Mouse (Mus musculus): Measurements from ENCODE around the gene Cep112. TPM values are rescaled to one million over a fixed set of nuclear protein-coding genes. Genes with fewer than 3 reads are reported as not detected.

The Cep112 gene
- polyA plus RNA-seq, 1 experiment: 0.97 TPM

GRCm38 (mm10) chr11:108483976-108484375 is 59.0 kb downstream of the Cep112 start:
- Histone ChIP-seq H3K79me3 (ENCODE audit: low read depth) (no peaks in the 10 kb centered on the region), H3K36me3 (ENCODE audit: control insufficient read depth, insufficient read depth) (no peaks in the 10 kb centered on the region), H3K4me3 (ENCODE audit: insufficient read depth, poor library complexity, severe bottlenecking) (no peak overlapping the region), H3K79me2 (ENCODE audit: control insufficient read depth, insufficient read depth) (no peaks in the 10 kb centered on the region), H3ac (ENCODE audit: control insufficient read depth, insufficient read length, low read depth) (no peak overlapping the region), H3K27me3 (ENCODE audit: control insufficient read depth, insufficient read depth, insufficient read length) (no peaks in the 10 kb centered on the region)
- TF ChIP-seq MYOG (IDR thresholded peaks at IDR 0.05; ENCODE audit: control insufficient read depth, extremely low read depth, insufficient read length): no peak
- no peak for TF ChIP-seq CEBPB (IDR thresholded peaks at IDR 0.05; ENCODE audit: low read depth)
- no peak for TF ChIP-seq MAX (IDR thresholded peaks at IDR 0.05)
- no peak for TF ChIP-seq CTCF (IDR thresholded peaks at IDR 0.05; ENCODE audit: control insufficient read depth, insufficient read depth, insufficient read length)
- no peak for TF ChIP-seq USF1 (IDR thresholded peaks at IDR 0.05; ENCODE audit: low read depth)
- no peak for TF ChIP-seq MYOD1 (IDR thresholded peaks at IDR 0.05; ENCODE audit: control insufficient read depth, insufficient read length, low read depth)
- TF ChIP-seq FOSL1 (IDR thresholded peaks at IDR 0.05; ENCODE audit: insufficient read depth, low read length, poor library complexity, severe bottlenecking): no peak

- no peaks in the 10 kb centered on the region for H3K79me3 ChIP-seq (ENCODE audit: low read depth)
- TF ChIP-seq MYOG (IDR thresholded peaks at IDR 0.05; ENCODE audit: control insufficient read depth, extremely low read depth, insufficient read length) (no peak), FOSL1 (IDR thresholded peaks at IDR 0.05; ENCODE audit: insufficient read depth, low read length, poor library complexity, severe bottlenecking) (no peak), CTCF (IDR thresholded peaks at IDR 0.05; ENCODE audit: control insufficient read depth, insufficient read depth, insufficient read length) (no peak), MYOD1 (IDR thresholded peaks at IDR 0.05; ENCODE audit: control insufficient read depth, insufficient read length, low read depth) (no peak), MAX (IDR thresholded peaks at IDR 0.05) (no peak), USF1 (IDR thresholded peaks at IDR 0.05; ENCODE audit: low read depth) (no peak), CEBPB (IDR thresholded peaks at IDR 0.05; ENCODE audit: low read depth) (no peak)
- H3ac ChIP-seq (ENCODE audit: control insufficient read depth, insufficient read length, low read depth): no peak overlapping the region
- no peaks in the 10 kb centered on the region for H3K36me3 ChIP-seq (ENCODE audit: control insufficient read depth, insufficient read depth)
- H3K27me3 ChIP-seq (ENCODE audit: control insufficient read depth, insufficient read depth, insufficient read length): no peaks in the 10 kb centered on the region
- H3K79me2 ChIP-seq (ENCODE audit: control insufficient read depth, insufficient read depth): no peaks in the 10 kb centered on the region
- H3K4me3 ChIP-seq (ENCODE audit: insufficient read depth, poor library complexity, severe bottlenecking): no peak overlapping the region
Observed at GRCm38 (mm10) chr11:108488256-108488655, 63.3 kb downstream of the Cep112 start.

DNA sequence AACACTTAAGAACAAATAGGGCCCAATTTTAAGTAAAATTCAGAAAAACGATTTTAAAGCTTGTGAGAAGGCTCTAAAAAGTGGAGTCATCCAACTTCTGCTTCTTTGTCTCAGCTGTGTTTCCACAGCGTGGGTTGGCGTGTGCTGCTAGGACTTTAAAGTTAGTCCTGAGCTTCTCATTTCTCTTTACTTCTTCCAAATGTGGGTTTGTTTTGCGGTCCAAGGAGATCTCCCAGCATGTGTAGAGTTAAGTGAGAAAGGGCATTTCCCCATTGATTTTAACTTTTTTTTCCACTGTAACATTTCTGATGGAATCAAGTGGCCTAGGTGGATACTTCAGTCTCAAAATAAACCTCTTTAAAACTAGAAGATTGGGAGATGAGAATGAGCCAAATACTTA is 64.9 kb downstream of the Cep112 start:
- Histone ChIP-seq H3K79me2 (ENCODE audit: control insufficient read depth, insufficient read depth) (no peaks in the 10 kb centered on the region), H3ac (ENCODE audit: control insufficient read depth, insufficient read length, low read depth) (no peak overlapping the region), H3K27me3 (ENCODE audit: control insufficient read depth, insufficient read depth, insufficient read length) (no peaks in the 10 kb centered on the region), H3K79me3 (ENCODE audit: low read depth) (no peaks in the 10 kb centered on the region), H3K36me3 (ENCODE audit: control insufficient read depth, insufficient read depth) (no peaks in the 10 kb centered on the region), H3K4me3 (ENCODE audit: insufficient read depth, poor library complexity, severe bottlenecking) (no peak overlapping the region)
- TF ChIP-seq MAX (IDR thresholded peaks at IDR 0.05): no peak
- no peak for TF ChIP-seq FOSL1 (IDR thresholded peaks at IDR 0.05; ENCODE audit: insufficient read depth, low read length, poor library complexity, severe bottlenecking)
- TF ChIP-seq USF1 (IDR thresholded peaks at IDR 0.05; ENCODE audit: low read depth): no peak
- no peak for TF ChIP-seq CTCF (IDR thresholded peaks at IDR 0.05; ENCODE audit: control insufficient read depth, insufficient read depth, insufficient read length)
- no peak for TF ChIP-seq MYOG (IDR thresholded peaks at IDR 0.05; ENCODE audit: control insufficient read depth, extremely low read depth, insufficient read length)
- no peak for TF ChIP-seq CEBPB (IDR thresholded peaks at IDR 0.05; ENCODE audit: low read depth)
- TF ChIP-seq MYOD1 (IDR thresholded peaks at IDR 0.05; ENCODE audit: control insufficient read depth, insufficient read length, low read depth): no peak

DNA sequence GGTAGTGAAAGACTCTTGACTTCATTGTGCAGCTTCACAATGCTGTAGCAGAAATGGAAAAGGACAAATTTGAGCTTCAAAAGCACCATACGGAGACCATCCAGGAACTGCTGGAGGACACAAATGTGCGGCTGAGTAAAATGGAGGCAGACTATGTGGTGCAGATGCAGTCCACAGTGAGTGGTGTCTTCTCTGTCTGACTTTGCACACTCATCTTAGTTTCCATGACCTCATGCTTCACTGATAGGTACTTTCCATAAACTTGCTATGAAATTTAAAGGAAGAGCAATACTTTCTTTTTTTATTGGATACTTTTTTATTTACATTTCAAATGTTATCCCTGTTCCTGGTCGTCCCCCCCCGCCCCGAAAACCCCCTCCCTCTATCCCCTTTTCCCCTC is 83.2 kb downstream of the Cep112 start:
- no peaks in the 10 kb centered on the region for H3K79me2 ChIP-seq (ENCODE audit: control insufficient read depth, insufficient read depth)
- H3K27me3 ChIP-seq (ENCODE audit: control insufficient read depth, insufficient read depth, insufficient read length): no peaks in the 10 kb centered on the region
- no peak for TF ChIP-seq MYOD1 (IDR thresholded peaks at IDR 0.05; ENCODE audit: control insufficient read depth, insufficient read length, low read depth)
- no peak for TF ChIP-seq MYOG (IDR thresholded peaks at IDR 0.05; ENCODE audit: control insufficient read depth, extremely low read depth, insufficient read length)
- no peak for TF ChIP-seq USF1 (IDR thresholded peaks at IDR 0.05; ENCODE audit: low read depth)
- no peak for TF ChIP-seq CEBPB (IDR thresholded peaks at IDR 0.05; ENCODE audit: low read depth)
- no peak for TF ChIP-seq CTCF (IDR thresholded peaks at IDR 0.05; ENCODE audit: control insufficient read depth, insufficient read depth, insufficient read length)
- TF ChIP-seq FOSL1 (IDR thresholded peaks at IDR 0.05; ENCODE audit: insufficient read depth, low read length, poor library complexity, severe bottlenecking): no peak
- TF ChIP-seq MAX (IDR thresholded peaks at IDR 0.05): no peak
- H3K79me3 ChIP-seq (ENCODE audit: low read depth): no peaks in the 10 kb centered on the region
- H3ac ChIP-seq (ENCODE audit: control insufficient read depth, insufficient read length, low read depth): no peak overlapping the region
- H3K4me3 ChIP-seq (ENCODE audit: insufficient read depth, poor library complexity, severe bottlenecking): no peak overlapping the region
- no peaks in the 10 kb centered on the region for H3K36me3 ChIP-seq (ENCODE audit: control insufficient read depth, insufficient read depth)

- H3K79me3 ChIP-seq (ENCODE audit: low read depth): no peaks in the 10 kb centered on the region
- H3ac ChIP-seq (ENCODE audit: control insufficient read depth, insufficient read length, low read depth): no peak overlapping the region
- H3K79me2 ChIP-seq (ENCODE audit: control insufficient read depth, insufficient read depth): no peaks in the 10 kb centered on the region
- H3K36me3 ChIP-seq (ENCODE audit: control insufficient read depth, insufficient read depth): no peaks in the 10 kb centered on the region
- H3K27me3 ChIP-seq (ENCODE audit: control insufficient read depth, insufficient read depth, insufficient read length): no peaks in the 10 kb centered on the region
- no peak for TF ChIP-seq MYOG (IDR thresholded peaks at IDR 0.05; ENCODE audit: control insufficient read depth, extremely low read depth, insufficient read length)
- TF ChIP-seq CTCF (IDR thresholded peaks at IDR 0.05; ENCODE audit: control insufficient read depth, insufficient read depth, insufficient read length): no peak
- TF ChIP-seq FOSL1 (IDR thresholded peaks at IDR 0.05; ENCODE audit: insufficient read depth, low read length, poor library complexity, severe bottlenecking): no peak
- no peak overlapping the region for H3K4me3 ChIP-seq (ENCODE audit: insufficient read depth, poor library complexity, severe bottlenecking)
Observed at GRCm38 (mm10) chr11:108527725-108528363, 102.9 kb downstream of the Cep112 start.

- H3K27me3 ChIP-seq (ENCODE audit: control insufficient read depth, insufficient read depth, insufficient read length): no peaks in the 10 kb centered on the region
- H3K4me3 ChIP-seq (ENCODE audit: insufficient read depth, poor library complexity, severe bottlenecking): no peak overlapping the region
- no peaks in the 10 kb centered on the region for H3K79me3 ChIP-seq (ENCODE audit: low read depth)
- no peak overlapping the region for H3ac ChIP-seq (ENCODE audit: control insufficient read depth, insufficient read length, low read depth)
- no peaks in the 10 kb centered on the region for H3K36me3 ChIP-seq (ENCODE audit: control insufficient read depth, insufficient read depth)
- TF ChIP-seq MYOG (IDR thresholded peaks at IDR 0.05; ENCODE audit: control insufficient read depth, extremely low read depth, insufficient read length) (no peak), FOSL1 (IDR thresholded peaks at IDR 0.05; ENCODE audit: insufficient read depth, low read length, poor library complexity, severe bottlenecking) (no peak), CEBPB (IDR thresholded peaks at IDR 0.05; ENCODE audit: low read depth) (no peak), USF1 (IDR thresholded peaks at IDR 0.05; ENCODE audit: low read depth) (no peak), MAX (IDR thresholded peaks at IDR 0.05) (no peak), MYOD1 (IDR thresholded peaks at IDR 0.05; ENCODE audit: control insufficient read depth, insufficient read length, low read depth) (no peak), CTCF (IDR thresholded peaks at IDR 0.05; ENCODE audit: control insufficient read depth, insufficient read depth, insufficient read length) (no peak)
- no peaks in the 10 kb centered on the region for H3K79me2 ChIP-seq (ENCODE audit: control insufficient read depth, insufficient read depth)
Observed at GRCm38 (mm10) chr11:108532901-108533300, 107.9 kb downstream of the Cep112 start.
